Mouse (Mus musculus) WW6 (cell line): ENCODE measurements at regions not wholly inside any gene's neighbourhood (a gene's known extent, or its start where the extent isn't known, plus 50 kb on each side); places are given as distances from the start of the nearest gene placed in this dataset.

Experiments
- DNase-seq: peaks from one replicate; pipeline ENCODE4 v3.0.0-alpha.2; 2013; ENCODE audit warnings: low read depth, low spot score

- DNase-seq: no peak
These were observed 56.8 kb upstream of the Gm5148 start for GRCm38 (mm10) chr3:37781086-37781485.

DNA sequence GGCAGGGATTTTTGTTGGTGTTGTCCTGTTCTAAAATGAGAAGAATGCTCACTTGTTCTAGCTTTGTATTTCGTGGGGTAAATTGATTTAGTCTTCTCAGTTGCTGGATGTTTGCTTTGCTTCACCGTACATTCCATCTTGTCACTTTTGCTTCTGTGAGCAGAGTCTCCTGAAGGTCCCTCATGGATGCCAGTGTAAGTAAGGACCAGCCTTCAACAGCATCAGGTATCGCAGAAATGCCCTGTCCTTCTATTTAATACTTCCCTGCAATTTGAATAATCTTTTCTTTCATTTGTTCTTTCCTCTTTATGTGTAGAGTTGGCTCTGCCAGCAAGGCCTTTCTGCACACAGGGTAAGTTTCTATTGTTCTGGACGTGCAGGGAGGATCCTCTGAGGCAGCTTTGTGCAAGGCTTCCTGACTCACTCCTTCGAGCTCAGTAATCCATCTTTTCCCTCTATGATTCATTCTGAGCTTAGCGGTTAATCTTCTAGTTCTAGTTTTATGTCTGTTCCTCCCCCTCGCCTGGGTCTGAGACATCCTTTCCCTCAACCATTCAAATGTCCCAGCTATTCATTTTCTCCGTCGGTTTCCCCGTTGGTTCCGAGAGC is 55.7 kb upstream of the Gm5148 start:
- no peak for DNase-seq

DNA sequence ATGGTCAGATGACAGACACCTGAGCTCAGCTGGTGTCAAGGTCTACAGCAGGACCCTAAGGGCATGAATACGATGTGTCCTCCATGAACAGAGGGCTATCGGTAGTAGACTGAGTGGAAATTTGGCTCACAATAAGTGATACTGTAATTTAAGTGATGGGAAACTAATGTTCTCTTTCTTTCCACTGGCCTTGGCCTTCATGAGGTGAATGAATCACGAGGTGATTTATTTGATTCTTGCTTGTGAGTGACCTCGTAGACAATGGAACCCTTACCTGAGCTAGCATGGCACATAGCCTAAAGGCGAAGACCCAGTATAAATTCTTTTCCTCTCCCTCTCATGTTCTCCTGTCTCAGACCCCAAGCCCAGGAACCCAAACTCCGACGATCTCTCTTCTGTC is 54.1 kb upstream of the Gm5148 start:
- no peak for DNase-seq

- DNase-seq: no peak
These were observed 51.9 kb upstream of the Gm5148 start for GRCm38 (mm10) chr3:37776224-37776623.
